Mouse (Mus musculus) layer of hippocampus, adult 9-10 months (tissue): ENCODE data around the gene Jmjd6.
"Not testable (repeated sequence)": the region's sequence is repeated elsewhere in the genome, so short reads cannot be mapped to it uniquely, and the experiment has no call there.

Experiments used
- DNase-seq: peaks from one replicate; pipeline ENCODE4 v3.0.0; 2022; ENCODE audit warnings: low spot score

The Jmjd6 gene

DNA sequence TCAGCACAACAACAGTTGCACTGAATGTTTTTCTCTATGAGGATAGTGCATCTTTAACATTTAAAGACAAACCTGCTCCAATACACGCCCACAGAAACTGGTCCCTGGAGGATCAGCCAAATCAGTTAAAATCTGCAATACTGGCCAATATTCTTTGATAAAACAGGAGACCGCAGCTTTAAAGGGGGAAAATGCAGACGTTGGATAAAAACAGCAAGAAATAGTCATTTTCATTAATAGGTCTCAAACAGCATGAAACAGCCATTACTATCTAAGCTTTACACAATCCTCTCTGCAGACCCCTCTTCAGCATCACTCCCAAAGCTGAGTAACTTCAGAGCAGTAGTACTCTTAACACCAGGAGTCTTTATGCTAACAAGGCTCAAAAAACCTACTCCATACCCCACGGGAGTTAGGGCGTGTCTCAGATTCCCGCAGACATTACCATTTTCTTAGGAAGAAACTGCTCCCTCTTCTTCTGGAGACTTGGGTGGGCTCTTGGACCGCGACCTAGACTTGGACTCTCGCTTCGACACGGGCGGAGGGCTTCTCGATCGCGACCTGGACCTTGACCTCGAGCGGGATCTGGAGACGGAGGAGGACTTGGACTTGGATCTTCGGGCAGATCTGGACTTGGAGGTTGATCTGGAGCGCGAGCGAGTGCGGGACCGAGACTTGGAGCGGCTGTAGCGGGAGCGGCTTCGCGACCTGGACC is 8.5 kb upstream of the Jmjd6 start:
- no peak for DNase-seq

DNA sequence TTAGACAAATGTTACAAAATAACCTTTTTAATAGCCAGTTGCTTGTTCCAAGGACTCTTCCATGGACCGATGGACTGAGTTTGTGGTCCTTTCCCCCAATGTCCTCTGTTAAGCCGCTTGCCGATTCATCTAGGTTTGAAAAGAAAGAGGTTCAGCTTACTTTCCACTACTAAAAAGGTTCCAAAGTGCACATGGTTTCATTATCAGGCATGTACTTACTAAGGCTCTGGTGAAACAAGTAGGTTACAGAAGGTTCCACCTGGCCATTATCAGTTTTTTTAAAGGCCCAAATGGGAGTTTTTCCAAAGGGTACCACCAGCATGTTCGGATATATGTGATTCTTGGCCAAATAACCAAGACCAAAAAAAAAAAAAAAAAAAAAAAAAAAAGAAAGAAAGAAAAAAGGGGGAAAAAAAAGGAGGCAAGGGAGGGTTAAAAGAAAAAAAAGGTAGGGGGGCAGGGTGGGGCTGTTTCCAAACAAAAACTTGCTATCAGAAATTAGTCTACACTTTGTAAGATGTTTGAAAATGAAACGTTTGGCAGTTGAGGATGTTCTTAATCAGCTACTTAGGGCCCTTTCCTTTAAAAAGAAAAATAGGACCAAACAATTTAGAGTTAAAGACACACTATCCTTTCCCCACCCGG is 7.7 kb upstream of the Jmjd6 start:
- DNase-seq: no peak

GRCm38 (mm10) chr11:116850085-116850484 is 6.8 kb upstream of the Jmjd6 start:
- DNase-seq: no peak

GRCm38 (mm10) chr11:116849587-116849986 is 6.3 kb upstream of the Jmjd6 start:
- DNase-seq: no peak

DNA sequence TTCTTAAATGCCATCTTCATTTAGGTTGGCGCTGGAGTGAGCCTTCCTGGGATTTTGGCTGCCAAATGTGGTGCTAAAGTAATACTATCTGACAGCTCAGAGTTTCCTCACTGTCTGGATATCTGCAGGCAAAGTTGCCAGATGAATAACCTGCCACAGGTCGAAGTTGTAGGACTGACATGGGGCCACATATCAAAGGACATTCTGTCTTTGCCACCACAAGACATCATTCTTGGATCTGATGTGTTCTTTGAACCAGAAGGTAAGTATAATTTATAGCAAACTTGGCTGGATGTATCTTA is 5.6 kb upstream of the Jmjd6 start:
- not testable (repeated sequence) for DNase-seq

DNA sequence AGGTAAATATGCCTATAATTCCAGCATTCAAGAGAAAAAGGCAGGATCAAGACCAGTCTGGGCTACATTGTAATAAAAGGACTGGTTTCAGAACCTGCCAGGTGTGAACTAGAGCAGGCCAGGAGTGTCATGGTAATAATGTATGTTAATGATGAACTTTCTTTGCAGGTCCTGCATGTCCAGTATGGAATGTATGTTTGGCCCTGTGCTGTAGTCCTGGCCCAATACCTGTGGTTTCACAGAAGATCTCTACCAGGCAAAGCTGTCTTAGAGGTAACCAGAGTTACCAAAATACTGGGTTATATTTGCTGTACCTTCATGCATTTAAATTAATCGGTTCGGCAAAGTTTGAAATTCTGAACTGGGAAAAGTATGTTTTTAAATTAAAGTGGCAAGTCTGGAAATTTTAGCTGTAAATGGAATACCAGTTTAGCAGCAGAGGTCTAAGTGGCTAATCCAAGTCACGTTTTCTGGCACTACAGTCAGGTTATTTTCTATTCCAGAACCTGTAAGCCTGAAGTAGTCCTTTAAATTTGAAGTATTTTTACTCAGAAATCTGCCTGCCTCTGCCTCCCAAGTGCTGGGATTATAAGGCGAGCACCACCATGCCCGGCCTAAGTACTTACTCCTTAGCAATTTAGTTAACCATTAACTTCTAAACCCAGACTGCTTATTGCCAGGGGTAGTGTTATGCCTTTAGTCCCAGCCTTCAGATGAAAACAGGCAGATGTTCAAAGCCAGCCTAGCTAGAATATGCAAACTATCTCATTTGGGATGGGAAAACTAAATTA is 5.0 kb upstream of the Jmjd6 start:
- DNase-seq: no peak

GRCm38 (mm10) chr11:116847187-116848085 is 4.2 kb upstream of the Jmjd6 start:
- DNase-seq: no peak

DNA sequence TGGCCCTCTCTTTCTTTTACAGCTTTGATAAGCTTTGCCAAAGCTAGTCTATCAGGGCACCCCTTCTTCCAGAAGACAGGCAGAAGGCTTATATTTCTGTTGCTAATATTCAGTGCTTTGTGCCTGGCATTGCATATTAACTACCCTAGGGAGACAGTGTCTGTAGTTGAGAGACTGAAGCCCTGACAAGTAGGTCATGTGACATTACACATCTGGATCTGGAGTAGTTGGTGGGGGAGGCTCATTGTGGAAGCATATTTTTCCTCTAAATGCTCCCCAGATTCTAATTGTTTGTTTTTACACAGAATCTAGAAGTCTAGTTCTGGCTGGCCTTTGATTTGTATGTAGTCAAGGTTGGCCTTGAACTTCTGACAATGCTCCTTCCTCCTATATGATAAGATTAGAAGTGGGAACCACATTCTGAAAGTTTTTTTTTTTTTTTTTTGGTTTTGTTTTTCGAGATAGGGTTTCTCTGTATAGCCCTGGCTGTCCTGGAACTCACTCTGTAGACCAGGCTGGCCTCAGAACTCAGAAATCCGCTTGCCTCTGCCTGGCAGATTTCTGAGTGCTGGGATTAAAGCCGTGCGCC is 3.4 kb upstream of the Jmjd6 start:
- no peak for DNase-seq

DNA sequence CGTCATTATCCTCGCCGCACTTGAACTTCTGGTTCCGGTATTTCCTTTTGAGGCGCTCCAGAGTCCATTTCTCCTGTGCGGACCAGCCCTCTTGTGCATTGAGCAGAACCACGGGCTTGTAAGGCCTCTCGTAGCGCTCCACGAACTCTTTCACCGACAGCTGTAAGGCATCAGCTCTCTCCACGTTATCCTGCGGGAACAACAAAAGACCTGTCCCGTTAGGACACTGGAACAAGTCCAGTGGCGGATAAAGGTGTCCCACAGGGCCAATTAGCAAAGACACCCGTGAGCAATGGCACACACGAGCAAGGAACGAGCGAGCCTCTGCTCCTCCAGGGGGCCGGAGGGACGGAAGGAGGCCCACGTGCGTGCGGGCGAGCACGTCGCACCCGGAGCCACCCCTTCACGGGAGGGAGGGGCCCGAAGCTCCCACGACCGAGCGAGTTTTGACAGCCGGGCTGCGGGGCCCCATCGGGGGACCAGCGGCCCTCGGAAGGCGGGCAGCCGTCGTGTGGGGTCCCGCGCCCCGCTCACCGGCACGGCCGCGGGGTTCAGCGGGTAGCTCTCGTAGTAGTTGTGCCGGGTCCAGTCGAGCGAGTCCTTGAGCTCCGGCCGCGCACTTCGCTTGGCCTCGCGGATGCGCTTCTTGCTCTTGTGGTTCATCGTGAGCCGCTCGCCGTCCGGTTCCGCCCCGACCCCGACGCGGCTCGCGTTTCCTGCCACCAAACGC is 553 bp downstream of the Jmjd6 start:
- DNase-seq: peak; percentile 31

DNA sequence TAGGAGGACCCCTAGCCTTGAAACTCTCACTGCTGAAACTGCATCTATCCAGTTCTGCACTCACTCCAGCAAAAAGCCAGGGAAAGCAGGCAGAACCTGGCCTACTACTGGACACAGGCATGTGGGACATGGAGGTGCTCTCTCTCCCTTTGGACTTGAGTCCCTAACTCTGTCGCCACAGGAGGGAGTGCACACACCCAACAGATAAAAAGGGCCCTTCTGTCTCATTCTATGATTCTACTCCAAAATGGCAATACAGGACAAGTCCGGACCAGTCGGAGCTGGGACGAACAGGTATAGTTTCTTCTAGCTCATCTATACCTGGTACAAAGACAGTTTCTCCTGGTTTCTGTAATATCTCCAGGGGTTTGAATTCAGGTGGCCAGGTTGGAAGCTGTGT is 2.5 kb downstream of the Jmjd6 start:
- no peak for DNase-seq

DNA sequence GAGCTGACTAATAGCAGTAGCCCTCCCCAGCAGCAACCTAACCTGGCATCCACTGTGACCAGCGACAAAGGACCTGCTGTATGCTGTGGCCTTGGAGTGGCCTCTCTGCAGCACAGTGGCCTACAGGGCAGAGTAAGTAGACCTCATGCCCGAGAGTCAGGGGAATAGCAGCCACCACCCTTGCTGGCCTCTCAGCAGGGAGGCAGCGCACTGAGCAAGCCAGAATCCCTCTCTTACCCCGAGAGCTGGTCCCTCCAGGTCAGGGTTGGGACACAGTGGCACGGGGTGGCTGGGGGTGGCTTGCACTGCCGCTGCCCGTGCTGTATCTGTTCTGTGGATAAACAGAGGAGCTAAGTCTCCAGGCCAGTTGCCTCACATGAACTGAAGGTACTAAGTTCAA is 3.6 kb downstream of the Jmjd6 start:
- DNase-seq: no peak

- DNase-seq: no peak
Measured at GRCm38 (mm10) chr11:116838936-116839335, 4.3 kb downstream of the Jmjd6 start.

DNA sequence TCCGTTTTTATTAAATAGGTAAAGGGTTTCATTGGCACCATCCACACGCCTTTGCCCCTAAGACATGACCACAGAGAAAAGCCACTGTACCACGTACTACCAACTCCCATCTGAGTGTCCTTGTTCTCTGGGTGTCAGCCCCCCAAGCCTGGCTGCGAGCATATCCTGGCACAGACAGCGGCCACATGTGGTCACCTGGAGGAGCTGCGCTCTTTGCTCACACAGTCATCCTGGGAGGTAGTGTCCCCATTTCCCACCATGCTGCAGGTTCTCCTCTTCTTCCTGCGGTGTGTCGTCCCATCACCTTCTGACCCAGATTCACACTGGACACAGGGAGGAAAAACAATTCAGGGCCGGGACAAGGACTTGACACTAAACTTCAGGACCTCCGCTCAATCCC is 5.8 kb downstream of the Jmjd6 start:
- DNase-seq: no peak

GRCm38 (mm10) chr11:116836283-116836682 is 7.0 kb downstream of the Jmjd6 start:
- no peak for DNase-seq

GRCm38 (mm10) chr11:116834954-116835353 is 8.3 kb downstream of the Jmjd6 start:
- no peak for DNase-seq

- DNase-seq: no peak
Measured at GRCm38 (mm10) chr11:116832172-116832685, 11.0 kb downstream of the Jmjd6 start.

- no peak for DNase-seq
Measured at GRCm38 (mm10) chr11:116827534-116828165, 15.6 kb downstream of the Jmjd6 start, which contains the start of gene Mxra7. Gene Mxra7, minus strand, starts transcription at chr11:116828046.

DNA sequence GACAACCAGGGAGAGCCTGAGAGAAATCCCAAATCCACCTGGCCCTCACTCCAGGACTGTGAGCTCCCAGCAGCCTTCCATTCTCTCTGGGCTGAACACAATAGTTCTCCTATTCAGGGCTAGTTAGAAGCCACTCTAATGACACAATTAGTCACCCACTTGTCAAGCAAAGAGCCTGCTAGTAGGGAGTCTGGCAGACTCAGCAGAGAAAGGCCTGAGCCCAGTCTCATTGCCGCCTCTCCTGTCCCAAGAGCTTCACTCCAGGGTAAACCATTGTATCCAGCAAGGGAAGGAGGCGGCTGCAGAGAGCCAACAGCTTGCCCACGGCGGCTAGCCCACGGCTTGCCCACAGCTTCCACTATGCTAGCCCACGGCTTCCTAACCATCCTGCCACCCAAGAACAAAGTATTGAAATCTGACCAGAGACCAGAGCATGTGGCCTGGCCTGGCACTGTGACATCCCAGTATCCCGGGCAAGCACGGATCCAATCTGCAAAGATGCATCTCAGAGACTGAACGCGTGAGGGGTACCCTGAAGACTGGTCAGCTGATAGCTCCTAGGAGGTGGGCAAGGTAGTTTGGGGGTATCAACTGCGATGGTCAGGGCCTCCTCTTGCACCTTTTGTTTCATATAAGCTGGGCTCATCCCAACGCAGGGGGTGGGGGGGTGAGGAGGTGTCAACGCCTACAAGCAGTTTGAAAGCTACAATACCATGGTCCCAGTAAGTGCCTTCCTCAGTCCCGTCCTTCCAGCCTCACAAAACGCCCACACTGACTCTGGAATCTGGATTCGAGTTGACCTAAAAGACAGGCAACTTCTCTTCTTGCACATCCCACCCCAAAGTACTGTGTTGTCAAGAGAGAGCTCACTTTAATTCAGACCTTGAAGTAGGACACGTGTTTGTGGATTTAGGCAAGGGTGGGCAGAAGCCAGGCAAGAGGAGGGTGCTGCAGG is 16.4 kb downstream of the Jmjd6 start:
- DNase-seq: no peak

DNA sequence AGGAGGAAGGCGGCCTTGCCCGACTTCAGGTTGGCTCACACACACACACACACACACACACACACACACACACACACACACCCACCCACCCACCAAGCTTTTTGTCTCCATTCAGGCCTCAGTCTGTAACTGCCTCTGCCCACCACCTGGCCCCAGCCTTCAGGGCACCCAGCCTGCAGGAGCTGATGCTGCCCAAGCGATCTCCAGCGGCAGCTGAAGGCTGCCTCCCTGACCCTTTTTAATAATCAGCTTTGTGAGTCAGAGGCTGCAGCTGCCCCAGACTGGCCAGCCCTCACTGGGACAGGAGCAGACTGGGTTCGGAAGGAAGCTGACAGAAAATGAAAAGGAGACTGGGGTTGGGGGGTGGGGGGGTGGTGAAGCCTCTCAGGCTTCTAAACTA is 18.0 kb downstream of the Jmjd6 start:
- no peak for DNase-seq
